Mouse (Mus musculus) midbrain, embryonic 16.5 days (tissue): ENCODE results near the gene Ipcef1. TPM values are rescaled to one million over a fixed set of nuclear protein-coding genes. Genes with fewer than 3 reads are reported as not detected.
"Not testable (repeated sequence)": the region's sequence is repeated elsewhere in the genome, so short reads cannot be mapped to it uniquely, and the experiment has no call there.

ENCODE experiments used
- ATAC-seq: fragments of 200-750 bp; cut with Nextera tagmentation; 2 replicates; pipeline ENCODE4 v1.8.0; 2017; ENCODE audit warnings: moderate TSS enrichment
- H3K27ac ChIP-seq: fragments of 300-500 bp; sonication (generic); 2 replicates; pipeline ENCODE4 v1.5.1; 2014; ENCODE audit warnings: mild to moderate bottlenecking, low read length, mixed read lengths
- H3K27me3 ChIP-seq: fragments of 300-500 bp; sonication (generic); 2 replicates; pipeline ENCODE4 v1.6.1; 2014; ENCODE audit warnings: low read depth, low read length, mixed read lengths; ENCODE audit not compliant: control insufficient read depth, insufficient read depth
- H3K36me3 ChIP-seq: fragments of 300-500 bp; sonication (generic); 2 replicates; pipeline ENCODE4 v1.6.1; 2014; ENCODE audit warnings: mild to moderate bottlenecking, low read length, moderate library complexity, mixed read lengths; ENCODE audit not compliant: control insufficient read depth, insufficient read depth
- H3K4me1 ChIP-seq: fragments of 300-500 bp; sonication (generic); 2 replicates; pipeline ENCODE4 v1.6.1; 2014; ENCODE audit warnings: mild to moderate bottlenecking, low read length, mixed read lengths; ENCODE audit not compliant: control insufficient read depth, insufficient read depth
- H3K4me2 ChIP-seq: fragments of 300-500 bp; sonication (generic); 2 replicates; pipeline ENCODE4 v1.6.1; 2014; ENCODE audit warnings: mild to moderate bottlenecking, low read length, mixed read lengths
- H3K4me3 ChIP-seq: fragments of 300-500 bp; sonication (generic); 2 replicates; pipeline ENCODE4 v1.5.1; 2014; ENCODE audit warnings: low read depth, mild to moderate bottlenecking, low read length, moderate library complexity, mixed read lengths
- H3K9ac ChIP-seq: fragments of 300-500 bp; sonication (generic); 2 replicates; pipeline ENCODE4 v1.6.1; 2014; ENCODE audit warnings: low read depth, low read length, mixed read lengths
- H3K9me3 ChIP-seq: fragments of 300-500 bp; sonication (generic); replicated peaks from 2 replicates; pipeline ENCODE4 v1.6.1; 2014; ENCODE audit warnings: mild to moderate bottlenecking, low read length, mixed read lengths; ENCODE audit not compliant: control insufficient read depth, poor library complexity, severe bottlenecking
- WGBS: fragments of 180-500 bp; shearing (Covaris S2); extraction: QIAGEN DNeasy Blood & Tissue Kit; methylation state at CpG from one replicate; pipeline ENCODE4 v1.1.7; 2014; 5-methylcytosine and 5-hydroxymethylcytosine counted together
- polyA plus RNA-seq: library from polyadenylated mRNA; unstranded; fragments of >200 nt; fragmentation: Nextera tagmentation; extraction: Ambion mirVana; gene quantifications from 2 replicates; pipeline ENCODE4 v1.2.1, GENCODE M21; 2015

Ipcef1 gene
- polyA plus RNA-seq, 1 experiment from 2014 or later: 1.6 TPM

- 80% methylated on average over 7 of the region's 7 CpGs for WGBS
- H3K4me1 ChIP-seq: no peaks in the 10 kb centered on the region
- H3K4me3 ChIP-seq: no peak overlapping the region
- H3K27ac ChIP-seq: no peak overlapping the region
- no peaks in the 10 kb centered on the region for H3K27me3 ChIP-seq
- no peak overlapping the region for H3K4me2 ChIP-seq
- H3K36me3 ChIP-seq: no peaks in the 10 kb centered on the region
- H3K9me3 ChIP-seq: no peaks in the 10 kb centered on the region
- ATAC-seq: no peak
- H3K9ac ChIP-seq: no peak overlapping the region
Measured at GRCm38 (mm10) chr10:7019781-7020386, 32.4 kb downstream of the Ipcef1 start.

GRCm38 (mm10) chr10:7015199-7015598 is 37.1 kb downstream of the Ipcef1 start:
- no peak overlapping the region for H3K9ac ChIP-seq
- WGBS: 68% methylated on average over 1 of the region's 1 CpGs
- H3K36me3 ChIP-seq: no peaks in the 10 kb centered on the region
- no peak overlapping the region for H3K27ac ChIP-seq
- ATAC-seq: no peak
- no peak overlapping the region for H3K4me3 ChIP-seq
- H3K4me1 ChIP-seq: no peaks in the 10 kb centered on the region
- H3K27me3 ChIP-seq: no peaks in the 10 kb centered on the region
- H3K9me3 ChIP-seq: no peaks in the 10 kb centered on the region
- H3K4me2 ChIP-seq: no peak overlapping the region

GRCm38 (mm10) chr10:7010543-7010942 is 41.7 kb downstream of the Ipcef1 start:
- ATAC-seq: no peak
- Histone ChIP-seq H3K27ac (no peak overlapping the region), H3K36me3 (no peaks in the 10 kb centered on the region), H3K9me3 (no peaks in the 10 kb centered on the region), H3K4me3 (no peak overlapping the region), H3K4me2 (no peak overlapping the region), H3K4me1 (no peaks in the 10 kb centered on the region), H3K9ac (no peak overlapping the region), H3K27me3 (no peaks in the 10 kb centered on the region)
- 86% methylated on average over 8 of the region's 8 CpGs for WGBS

- H3K4me3 ChIP-seq: no peak overlapping the region
- no peaks in the 10 kb centered on the region for H3K36me3 ChIP-seq
- no peaks in the 10 kb centered on the region for H3K27me3 ChIP-seq
- no peak for ATAC-seq
- WGBS: 46% methylated on average over 5 of the region's 5 CpGs
- no peak overlapping the region for H3K27ac ChIP-seq
- H3K4me2 ChIP-seq: no peak overlapping the region
- H3K9ac ChIP-seq: no peak overlapping the region
- H3K4me1 ChIP-seq: no peaks in the 10 kb centered on the region
- H3K9me3 ChIP-seq: no peaks in the 10 kb centered on the region
Measured at GRCm38 (mm10) chr10:7004980-7005538, 47.2 kb downstream of the Ipcef1 start.

- not testable (repeated sequence) for H3K27me3 ChIP-seq, H3K36me3 ChIP-seq, ATAC-seq, H3K4me2 ChIP-seq, H3K27ac ChIP-seq, H3K9me3 ChIP-seq, H3K4me3 ChIP-seq, H3K4me1 ChIP-seq, H3K9ac ChIP-seq
Measured at GRCm38 (mm10) chr10:7003898-7004297, 48.4 kb downstream of the Ipcef1 start.

GRCm38 (mm10) chr10:6999355-6999754 is 52.9 kb downstream of the Ipcef1 start:
- no peak for ATAC-seq
- 86% methylated on average over 3 of the region's 3 CpGs for WGBS

GRCm38 (mm10) chr10:6998576-6999250 is 53.6 kb downstream of the Ipcef1 start:
- H3K9me3 ChIP-seq: no peaks in the 10 kb centered on the region
- H3K4me2 ChIP-seq: no peak overlapping the region
- no peak overlapping the region for H3K9ac ChIP-seq
- no peak overlapping the region for H3K27ac ChIP-seq
- 85% methylated on average over 4 of the region's 4 CpGs for WGBS
- no peaks in the 10 kb centered on the region for H3K27me3 ChIP-seq
- H3K36me3 ChIP-seq: no peaks in the 10 kb centered on the region
- H3K4me3 ChIP-seq: no peak overlapping the region
- ATAC-seq: no peak
- no peaks in the 10 kb centered on the region for H3K4me1 ChIP-seq

More at GRCm38 (mm10) chr10:6999355-6999754, 52.9 kb downstream of the Ipcef1 start:
- H3K36me3 ChIP-seq: no peaks in the 10 kb centered on the region
- no peaks in the 10 kb centered on the region for H3K4me1 ChIP-seq
- H3K9me3 ChIP-seq: no peaks in the 10 kb centered on the region
- H3K9ac ChIP-seq: no peak overlapping the region
- no peak overlapping the region for H3K4me3 ChIP-seq
- no peak overlapping the region for H3K27ac ChIP-seq
- H3K27me3 ChIP-seq: no peaks in the 10 kb centered on the region
- no peak overlapping the region for H3K4me2 ChIP-seq

- WGBS: 80% methylated on average over 3 of the region's 3 CpGs
- H3K4me3 ChIP-seq: no peak overlapping the region
- no peaks in the 10 kb centered on the region for H3K4me1 ChIP-seq
- no peak overlapping the region for H3K4me2 ChIP-seq
- no peak overlapping the region for H3K9ac ChIP-seq
- no peak for ATAC-seq
- H3K36me3 ChIP-seq: no peaks in the 10 kb centered on the region
- H3K9me3 ChIP-seq: no peaks in the 10 kb centered on the region
- H3K27me3 ChIP-seq: no peaks in the 10 kb centered on the region
- H3K27ac ChIP-seq: no peak overlapping the region
Measured at GRCm38 (mm10) chr10:6996895-6997294, 55.4 kb downstream of the Ipcef1 start.

GRCm38 (mm10) chr10:6988555-6988954 is 63.7 kb downstream of the Ipcef1 start:
- Histone ChIP-seq H3K27ac (no peak overlapping the region), H3K9me3 (no peaks in the 10 kb centered on the region), H3K36me3 (no peaks in the 10 kb centered on the region), H3K9ac (no peak overlapping the region), H3K4me2 (no peak overlapping the region), H3K27me3 (no peaks in the 10 kb centered on the region), H3K4me1 (no peaks in the 10 kb centered on the region), H3K4me3 (no peak overlapping the region)
- no peak for ATAC-seq
- 79% methylated on average over 1 of the region's 1 CpGs for WGBS
